Mouse (Mus musculus) kidney, postnatal 0 days (tissue): ENCODE data around the gene Cnot6. TPM values are rescaled to one million over a fixed set of nuclear protein-coding genes. Genes with fewer than 3 reads are reported as not detected.

Experiments
- ATAC-seq: fragments of 200-750 bp; cut with Nextera tagmentation; replicated peaks from 2 replicates; pipeline ENCODE4 v1.8.0; 2017; ENCODE audit warnings: low read depth, moderate number of reproducible peaks, moderate TSS enrichment, moderate library complexity; ENCODE audit not compliant: low FRiP score
- DNase-seq: peaks from one replicate; pipeline ENCODE4 v3.0.0-alpha.2; 2016; ENCODE audit warnings: low spot score
- H3K27ac ChIP-seq: fragments of 300-500 bp; sonication (generic); 2 replicates; pipeline ENCODE4 v1.5.1; 2014; ENCODE audit warnings: mild to moderate bottlenecking
- H3K27me3 ChIP-seq: fragments of 300-500 bp; sonication (generic); 2 replicates; pipeline ENCODE4 v1.6.1; 2014; ENCODE audit warnings: low read length, mixed read lengths; ENCODE audit not compliant: insufficient read depth
- H3K36me3 ChIP-seq: fragments of 300-500 bp; sonication (generic); 2 replicates; pipeline ENCODE4 v1.6.1; 2014; ENCODE audit warnings: low read length, mixed read lengths; ENCODE audit not compliant: insufficient read depth
- H3K4me1 ChIP-seq: fragments of 300-500 bp; sonication (generic); replicated peaks from 2 replicates; pipeline ENCODE4 v1.6.1; 2014; ENCODE audit warnings: antibody characterized with exemption, low read length, mixed read lengths; ENCODE audit not compliant: insufficient read depth
- H3K4me2 ChIP-seq: fragments of 300-500 bp; sonication (generic); 2 replicates; pipeline ENCODE4 v1.6.1; 2014; ENCODE audit warnings: mild to moderate bottlenecking, low read length, moderate library complexity, mixed read lengths
- H3K4me3 ChIP-seq: fragments of 300-500 bp; sonication (generic); replicated peaks from 2 replicates; pipeline ENCODE4 v1.5.1; 2014; ENCODE audit warnings: low read depth, low read length
- H3K9ac ChIP-seq: fragments of 300-500 bp; sonication (generic); 2 replicates; pipeline ENCODE4 v1.6.1; 2014; ENCODE audit warnings: low read depth, low read length
- H3K9me3 ChIP-seq: fragments of 300-500 bp; sonication (generic); replicated peaks from 2 replicates; pipeline ENCODE4 v1.6.1; 2016; ENCODE audit warnings: low read length, inconsistent platforms, mixed read lengths
- CTCF ChIP-seq: IDR thresholded peaks from 2 replicates; pipeline ENCODE4 v1.5.1; 2016; ENCODE audit warnings: antibody characterized with exemption, low read depth, mild to moderate bottlenecking, moderate library complexity
- WGBS: fragments of 180-500 bp; shearing (Covaris S2); extraction: QIAGEN DNeasy Blood & Tissue Kit; methylation state at CpG from one replicate; pipeline ENCODE4 v1.1.7; 2014; 5-methylcytosine and 5-hydroxymethylcytosine counted together
- polyA plus RNA-seq: library from polyadenylated mRNA; unstranded; fragments of >200 nt; fragmentation: Nextera tagmentation; extraction: Ambion mirVana; gene quantifications from 2 replicates; pipeline ENCODE4 v1.2.1, GENCODE M21; 2015

The Cnot6 gene
- polyA plus RNA-seq, 1 experiment from 2014 or later, result 54.4 TPM

- H3K27ac ChIP-seq, result no peak overlapping the region
- no peaks in the 10 kb centered on the region for H3K4me1 ChIP-seq
- TF ChIP-seq CTCF, result no peak
- ATAC-seq (no peak), DNase-seq (no peak)
- H3K9ac ChIP-seq, result no peak overlapping the region
- 69% methylated on average over 5 of the region's 5 CpGs for WGBS
- no peak overlapping the region for H3K4me3 ChIP-seq
- H3K36me3 ChIP-seq, result no peaks in the 10 kb centered on the region
- H3K9me3 ChIP-seq, result no peaks in the 10 kb centered on the region
- H3K4me2 ChIP-seq, result no peak overlapping the region
- H3K27me3 ChIP-seq, result no peaks in the 10 kb centered on the region
Measured at GRCm38 (mm10) chr11:49730275-49730948, 17.9 kb upstream of the Cnot6 start.

DNA sequence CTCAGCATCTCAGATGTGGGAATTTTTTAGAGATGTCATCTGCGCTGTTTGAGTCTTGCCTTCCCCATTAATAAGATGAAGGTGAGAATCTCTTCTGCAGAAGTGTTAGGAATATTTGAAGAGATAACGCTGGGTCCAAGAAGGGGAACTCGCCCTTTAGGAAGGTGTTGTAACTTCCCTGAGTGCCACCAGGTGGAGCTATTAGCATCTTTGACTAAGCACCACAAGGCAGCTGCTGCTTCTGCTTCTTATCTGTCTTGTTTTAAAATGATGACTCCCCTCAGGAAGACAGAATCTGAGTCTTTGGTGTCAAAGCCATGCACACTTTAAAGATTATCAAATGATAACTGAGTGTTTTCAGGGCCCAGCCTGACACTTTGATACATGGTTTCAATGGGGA is 15.4 kb upstream of the Cnot6 start:
- 10% methylated on average over 3 of the region's 3 CpGs for WGBS
- Histone ChIP-seq H3K36me3 (no peaks in the 10 kb centered on the region), H3K27me3 (no peaks in the 10 kb centered on the region), H3K27ac (no peak overlapping the region), H3K9ac (no peak overlapping the region), H3K4me1 (no peaks in the 10 kb centered on the region), H3K4me2 (no peak overlapping the region), H3K9me3 (no peaks in the 10 kb centered on the region), H3K4me3 (no peak overlapping the region)
- DNase-seq (peak; percentile 84), ATAC-seq (no peak)
- peak; percentile 87 for TF ChIP-seq CTCF

- Histone ChIP-seq H3K9ac (no peak overlapping the region), H3K36me3 (no peaks in the 10 kb centered on the region), H3K4me2 (no peak overlapping the region), H3K4me1 (no peaks in the 10 kb centered on the region), H3K4me3 (no peak overlapping the region), H3K27me3 (no peaks in the 10 kb centered on the region), H3K9me3 (no peaks in the 10 kb centered on the region), H3K27ac (no peak overlapping the region)
- ATAC-seq (no peak), DNase-seq (no peak)
- WGBS, result 64% methylated on average over 8 of the region's 8 CpGs
- no peak for TF ChIP-seq CTCF
Measured at GRCm38 (mm10) chr11:49726800-49727199, 14.3 kb upstream of the Cnot6 start.

DNA sequence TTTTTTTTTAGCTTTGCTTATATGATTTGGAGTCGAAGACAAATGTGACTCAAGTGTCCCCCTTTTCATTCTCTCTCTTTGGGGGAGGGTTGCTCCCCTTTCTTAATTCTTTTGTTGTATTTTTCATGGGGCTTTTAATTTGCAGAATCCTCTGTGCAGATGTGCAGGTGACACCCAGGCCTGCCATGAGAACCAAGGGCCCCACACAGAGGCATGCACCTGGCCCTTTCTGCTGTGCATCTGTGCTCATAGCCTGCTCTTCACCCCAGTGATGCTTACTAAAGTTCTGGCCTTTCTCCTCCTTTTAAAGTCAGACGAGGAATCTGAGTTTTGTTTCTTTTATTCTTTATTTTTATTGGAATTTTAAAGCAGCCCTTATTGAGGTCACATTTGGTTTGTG is 12.2 kb upstream of the Cnot6 start:
- H3K4me1 ChIP-seq, result no peaks in the 10 kb centered on the region
- no peak overlapping the region for H3K4me3 ChIP-seq
- no peaks in the 10 kb centered on the region for H3K27me3 ChIP-seq
- no peak overlapping the region for H3K9ac ChIP-seq
- H3K27ac ChIP-seq, result no peak overlapping the region
- whole genome bisulfite sequencing, result 82% methylated on average over 2 of the region's 2 CpGs
- ATAC-seq (no peak), DNase-seq (no peak)
- TF ChIP-seq CTCF, result no peak
- H3K9me3 ChIP-seq, result no peaks in the 10 kb centered on the region
- no peaks in the 10 kb centered on the region for H3K36me3 ChIP-seq
- H3K4me2 ChIP-seq, result no peak overlapping the region

DNA sequence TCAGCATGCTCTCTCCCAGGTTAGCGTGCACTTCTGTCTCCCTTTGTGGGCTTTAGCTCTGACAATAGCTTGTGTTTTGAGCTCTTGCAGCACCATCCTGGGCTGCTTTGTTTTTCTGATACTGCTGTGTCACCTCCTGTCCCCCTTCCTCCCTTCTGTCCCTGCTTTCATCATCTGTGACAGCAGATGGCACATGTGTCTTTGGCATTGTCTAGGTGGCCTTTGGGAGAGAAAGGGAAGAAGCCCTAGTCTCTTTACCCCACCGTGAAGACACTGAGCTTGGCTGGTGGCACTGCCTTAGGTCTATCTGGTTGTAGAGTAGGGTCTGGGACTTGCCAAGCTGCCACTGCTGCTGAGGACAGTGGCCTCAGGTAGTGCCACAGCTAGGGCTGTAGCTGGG is 10.8 kb upstream of the Cnot6 start:
- H3K27ac ChIP-seq, result no peak overlapping the region
- no peak for ATAC-seq
- WGBS, result 80% methylated on average over 2 of the region's 2 CpGs
- H3K36me3 ChIP-seq, result no peaks in the 10 kb centered on the region
- no peak for DNase-seq
- no peak overlapping the region for H3K4me3 ChIP-seq
- H3K9ac ChIP-seq, result no peak overlapping the region
- no peaks in the 10 kb centered on the region for H3K9me3 ChIP-seq
- TF ChIP-seq CTCF, result no peak
- H3K4me2 ChIP-seq, result no peak overlapping the region
- no peaks in the 10 kb centered on the region for H3K27me3 ChIP-seq
- no peaks in the 10 kb centered on the region for H3K4me1 ChIP-seq

DNA sequence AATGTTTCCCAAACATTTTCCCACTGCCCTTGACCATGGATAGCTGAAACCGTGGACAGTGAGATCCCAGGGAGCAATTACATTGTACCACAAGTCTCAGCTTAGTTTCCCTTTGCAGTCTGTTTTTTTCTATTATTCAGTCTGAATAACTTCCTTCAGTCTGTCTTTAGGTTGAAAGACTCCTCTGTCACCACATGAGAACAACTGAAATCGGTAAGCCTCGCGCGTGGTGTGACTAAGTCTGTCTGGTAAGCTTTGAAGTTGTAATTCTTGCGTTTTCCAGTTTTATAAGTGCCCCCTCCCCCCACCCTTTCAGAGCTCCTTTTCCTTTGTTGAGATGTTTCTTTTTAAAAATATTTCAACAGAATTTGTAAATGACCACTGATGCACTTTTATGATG is 10.2 kb upstream of the Cnot6 start:
- no peak for DNase-seq
- Histone ChIP-seq H3K4me3 (no peak overlapping the region), H3K4me2 (no peak overlapping the region), H3K9me3 (no peaks in the 10 kb centered on the region), H3K27me3 (no peaks in the 10 kb centered on the region), H3K4me1 (no peaks in the 10 kb centered on the region), H3K9ac (no peak overlapping the region), H3K27ac (no peak overlapping the region), H3K36me3 (no peaks in the 10 kb centered on the region)
- no peak for ATAC-seq
- 80% methylated on average over 6 of the region's 6 CpGs for WGBS
- TF ChIP-seq CTCF, result no peak

DNA sequence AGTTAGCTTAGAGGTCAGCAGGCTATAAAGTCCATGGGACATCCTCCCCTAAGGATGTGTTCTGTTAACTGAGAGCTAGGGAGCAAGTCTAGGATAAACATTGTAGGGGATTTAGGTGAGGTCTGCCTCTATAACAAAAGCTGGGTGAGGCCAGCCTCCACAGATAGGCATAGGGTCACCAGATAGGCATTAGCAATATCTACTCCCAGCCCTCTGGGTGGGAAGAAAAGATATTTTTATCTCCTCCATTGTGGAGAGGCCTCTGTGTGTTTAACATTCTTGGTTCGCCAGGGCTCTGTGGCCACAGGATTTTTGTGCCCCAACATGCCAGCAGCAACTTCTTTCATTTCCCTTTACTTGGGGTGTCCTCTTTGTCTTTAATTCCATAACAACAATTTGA is 8.8 kb upstream of the Cnot6 start:
- H3K27me3 ChIP-seq, result no peaks in the 10 kb centered on the region
- H3K4me2 ChIP-seq, result no peak overlapping the region
- no peaks in the 10 kb centered on the region for H3K4me1 ChIP-seq
- no peak overlapping the region for H3K4me3 ChIP-seq
- DNase-seq (no peak), ATAC-seq (no peak)
- H3K9ac ChIP-seq, result no peak overlapping the region
- no peak for TF ChIP-seq CTCF
- 93% methylated on average over 1 of the region's 1 CpGs for whole genome bisulfite sequencing
- H3K36me3 ChIP-seq, result no peaks in the 10 kb centered on the region
- no peaks in the 10 kb centered on the region for H3K9me3 ChIP-seq
- no peak overlapping the region for H3K27ac ChIP-seq
